Mouse (Mus musculus): Measurements from ENCODE around the gene Fgfr2. TPM values are rescaled to one million over a fixed set of nuclear protein-coding genes. Genes with fewer than 3 reads are reported as not detected.

The Fgfr2 gene
- polyA plus RNA-seq, 1 experiment from 2014 or later = 106 TPM

- H3K4me2 ChIP-seq (ENCODE audit: low read depth, low read length) = peak within 1 kb of the TSS; percentile 69
- peak within 1 kb of the TSS; percentile 83 for H3K4me3 ChIP-seq (ENCODE audit: low read depth, low read length)
- peak within 1 kb of the TSS; percentile 92 for H3K27ac ChIP-seq (replicated peaks; ENCODE audit: low read depth, low read length)
- no peaks in the 10 kb centered on the region for H3K9me3 ChIP-seq (ENCODE audit: control insufficient read depth, low read length)
- WGBS = 4% methylated on average over 47 of the region's 47 CpGs
- DNase-seq (ENCODE audit: low spot score) (peak; percentile 93), ATAC-seq (ENCODE audit: low read depth) (peak; percentile 95)
- H3K27me3 ChIP-seq (replicated peaks; ENCODE audit: control insufficient read depth, insufficient read depth, low read length) = no peaks in the 10 kb centered on the region
- peak within 1 kb of the TSS; percentile 92 for H3K9ac ChIP-seq (ENCODE audit: low read depth, low read length)
- H3K4me1 ChIP-seq (ENCODE audit: control insufficient read depth, insufficient read depth, low read length) = peaks cover 9% of the 10 kb centered on the region
- peaks cover 7% of the 10 kb centered on the region; the same call in 1 of the 2 replicates for H3K36me3 ChIP-seq (ENCODE audit: control insufficient read depth, insufficient read depth, low read length)
These were observed 1752.3 kb downstream of the Fgfr2 start, which contains the start of gene Pstk for GRCm38 (mm10) chr7:131370648-131371469. Gene Pstk (plus strand): TSS chr7:131371141.

- no peak overlapping the region for H3K4me2 ChIP-seq (ENCODE audit: low read depth, low read length)
- no peak overlapping the region for H3K27ac ChIP-seq (replicated peaks; ENCODE audit: low read depth, low read length)
- no peak overlapping the region for H3K4me3 ChIP-seq (ENCODE audit: low read depth, low read length)
- ATAC-seq (ENCODE audit: low read depth) = no peak
- H3K9me3 ChIP-seq (ENCODE audit: control insufficient read depth, low read length) = no peaks in the 10 kb centered on the region
- H3K36me3 ChIP-seq (ENCODE audit: control insufficient read depth, insufficient read depth, low read length) = peaks cover 3% of the 10 kb centered on the region; the same call in 1 of the 2 replicates
- no peak for DNase-seq (ENCODE audit: low spot score)
- peaks cover 12% of the 10 kb centered on the region for H3K4me1 ChIP-seq (ENCODE audit: control insufficient read depth, insufficient read depth, low read length)
- H3K27me3 ChIP-seq (replicated peaks; ENCODE audit: control insufficient read depth, insufficient read depth, low read length) = no peaks in the 10 kb centered on the region
- no peak overlapping the region for H3K9ac ChIP-seq (ENCODE audit: low read depth, low read length)
- 94% methylated on average over 8 of the region's 8 CpGs for WGBS
These were observed 1759.0 kb downstream of the Fgfr2 start for GRCm38 (mm10) chr7:131364131-131364530.

DNA sequence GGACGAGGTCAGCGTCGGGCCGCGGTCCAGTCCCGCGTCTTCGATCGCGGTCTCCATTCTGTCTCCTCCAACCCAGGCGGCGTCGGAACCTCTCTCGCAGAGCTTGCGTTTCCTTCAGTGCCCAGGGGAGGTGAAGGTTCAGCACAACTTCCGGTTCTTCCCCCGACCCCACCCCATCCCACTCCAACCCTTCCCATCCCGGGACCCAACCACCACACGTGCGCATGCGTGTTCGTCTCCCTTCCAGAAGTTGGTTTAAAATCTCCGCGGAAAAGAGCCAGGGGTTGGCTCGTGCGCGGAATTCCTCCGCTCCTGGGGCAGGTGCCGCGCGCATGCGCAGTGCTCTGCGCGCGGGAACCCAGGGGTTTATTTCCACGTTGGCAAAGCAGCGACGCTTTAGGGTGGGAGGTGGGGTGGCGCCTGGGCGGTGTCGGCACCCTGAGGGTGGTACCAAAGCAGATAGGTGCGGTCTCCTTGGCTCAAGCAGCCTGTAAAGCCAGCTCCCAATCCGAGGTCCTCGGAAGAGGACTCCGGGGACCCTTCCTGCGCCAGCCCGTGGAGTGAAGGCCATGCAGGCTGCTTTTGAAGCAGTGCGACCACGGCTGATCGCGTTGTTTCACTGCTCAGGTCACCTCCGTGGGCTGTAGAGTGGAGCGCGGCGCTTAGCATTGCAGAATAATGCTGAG lies 1760.4 kb downstream of the Fgfr2 start, which contains the start of gene 2310057M21Rik:
Gene 2310057M21Rik, minus strand, starts transcription at position 145 of the 686 bp plus-strand sequence.
- Histone ChIP-seq H3K9ac (ENCODE audit: low read depth, low read length) (peak within 1 kb of the TSS; percentile 92), H3K9me3 (ENCODE audit: control insufficient read depth, low read length) (no peaks in the 10 kb centered on the region), H3K27me3 (replicated peaks; ENCODE audit: control insufficient read depth, insufficient read depth, low read length) (no peaks in the 10 kb centered on the region), H3K27ac (replicated peaks; ENCODE audit: low read depth, low read length) (peak within 1 kb of the TSS; percentile 88), H3K4me2 (ENCODE audit: low read depth, low read length) (peak within 1 kb of the TSS; percentile 81), H3K36me3 (ENCODE audit: control insufficient read depth, insufficient read depth, low read length) (peaks cover 15% of the 10 kb centered on the region), H3K4me3 (ENCODE audit: low read depth, low read length) (peak within 1 kb of the TSS; percentile 87), H3K4me1 (ENCODE audit: control insufficient read depth, insufficient read depth, low read length) (peaks cover 12% of the 10 kb centered on the region)
- WGBS = under 1% methylated on average over 49 of the region's 55 CpGs
- peak; percentile 98 for ATAC-seq (ENCODE audit: low read depth)
- DNase-seq (ENCODE audit: low spot score) = peak; percentile 99

- Histone ChIP-seq H3K27me3 (replicated peaks; ENCODE audit: control insufficient read depth, insufficient read depth, low read length) (no peaks in the 10 kb centered on the region), H3K9me3 (ENCODE audit: control insufficient read depth, low read length) (no peaks in the 10 kb centered on the region), H3K4me2 (ENCODE audit: low read depth, low read length) (peak overlapping the region; percentile 81), H3K4me3 (ENCODE audit: low read depth, low read length) (peak overlapping the region; percentile 87), H3K9ac (ENCODE audit: low read depth, low read length) (peak overlapping the region; percentile 92), H3K4me1 (ENCODE audit: control insufficient read depth, insufficient read depth, low read length) (peaks cover 12% of the 10 kb centered on the region), H3K27ac (replicated peaks; ENCODE audit: low read depth, low read length) (peak overlapping the region; percentile 87), H3K36me3 (ENCODE audit: control insufficient read depth, insufficient read depth, low read length) (peaks cover 20% of the 10 kb centered on the region)
- under 1% methylated on average over 34 of the region's 35 CpGs for WGBS
- no peak for DNase-seq (ENCODE audit: low spot score)
- peak; percentile 77 for ATAC-seq (ENCODE audit: low read depth)
These were observed 1760.9 kb downstream of the Fgfr2 start for GRCm38 (mm10) chr7:131362269-131362614.

DNA sequence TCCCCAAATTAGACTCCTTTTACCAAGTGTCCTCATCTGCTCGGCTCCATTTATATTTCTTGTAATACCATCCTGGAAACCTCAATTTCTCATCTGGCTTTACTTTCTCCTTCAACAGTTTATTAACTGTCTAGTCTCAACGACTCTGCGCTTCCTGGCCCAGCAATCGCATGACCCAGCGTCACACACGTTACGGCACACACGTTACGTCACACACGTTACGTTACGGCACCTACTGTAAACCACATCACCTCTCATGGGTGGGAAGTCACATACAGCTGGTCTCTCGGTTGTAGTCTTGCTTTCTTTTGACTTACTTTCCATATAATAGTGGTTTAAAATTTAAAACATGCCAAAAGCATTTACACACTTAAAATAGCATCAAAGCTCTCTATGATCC lies 1767.0 kb downstream of the Fgfr2 start:
- H3K9me3 ChIP-seq (ENCODE audit: control insufficient read depth, low read length) = no peaks in the 10 kb centered on the region
- H3K27ac ChIP-seq (replicated peaks; ENCODE audit: low read depth, low read length) = no peak overlapping the region
- no peak overlapping the region for H3K4me3 ChIP-seq (ENCODE audit: low read depth, low read length)
- H3K4me2 ChIP-seq (ENCODE audit: low read depth, low read length) = no peak overlapping the region
- no peaks in the 10 kb centered on the region for H3K27me3 ChIP-seq (replicated peaks; ENCODE audit: control insufficient read depth, insufficient read depth, low read length)
- 0 out of 2 replicates have a peak, but pooled peaks cover 2% of the 10 kb centered on the region for H3K4me1 ChIP-seq (ENCODE audit: control insufficient read depth, insufficient read depth, low read length)
- no peak for DNase-seq (ENCODE audit: low spot score)
- no peak overlapping the region for H3K9ac ChIP-seq (ENCODE audit: low read depth, low read length)
- peaks cover 65% of the 10 kb centered on the region for H3K36me3 ChIP-seq (ENCODE audit: control insufficient read depth, insufficient read depth, low read length)
- no peak for ATAC-seq (ENCODE audit: low read depth)
- 96% methylated on average over 13 of the region's 13 CpGs for WGBS

DNA sequence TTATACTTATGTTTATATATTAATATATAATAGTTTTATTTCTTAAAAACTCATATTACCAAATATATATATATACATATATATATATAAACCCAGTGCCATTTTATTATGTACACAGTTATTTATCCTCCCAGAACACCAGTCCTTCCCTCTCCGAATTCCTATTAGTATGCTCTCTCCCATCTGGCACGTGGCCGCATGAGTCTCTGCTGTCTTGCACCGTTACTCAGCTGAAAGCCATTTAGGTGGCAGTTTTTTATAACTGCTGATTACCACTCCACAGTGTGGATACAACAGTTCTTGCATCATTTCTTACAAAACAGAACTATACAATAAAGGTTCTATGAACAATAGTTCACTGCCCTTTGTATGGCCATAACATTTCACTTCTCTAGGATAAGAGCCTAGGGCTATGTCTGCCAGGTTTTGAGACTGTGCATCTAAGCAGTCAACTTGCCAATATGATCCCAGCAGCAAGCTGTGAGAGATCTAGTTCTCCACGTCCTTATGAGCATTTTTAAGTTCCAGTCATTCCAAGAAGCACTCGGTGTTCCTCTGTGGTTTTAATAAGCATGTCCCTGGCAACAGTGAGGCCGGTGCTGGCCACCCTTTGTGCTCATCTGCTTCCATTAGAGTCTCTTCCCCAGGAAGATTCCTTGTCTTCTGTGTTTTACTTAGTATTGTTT lies 1777.2 kb downstream of the Fgfr2 start:
- no peak overlapping the region for H3K9ac ChIP-seq (ENCODE audit: low read depth, low read length)
- H3K4me2 ChIP-seq (ENCODE audit: low read depth, low read length) = no peak overlapping the region
- H3K4me3 ChIP-seq (ENCODE audit: low read depth, low read length) = no peak overlapping the region
- WGBS = 77% methylated on average over 7 of the region's 7 CpGs
- no peaks in the 10 kb centered on the region for H3K27me3 ChIP-seq (replicated peaks; ENCODE audit: control insufficient read depth, insufficient read depth, low read length)
- DNase-seq (ENCODE audit: low spot score) (no peak), ATAC-seq (ENCODE audit: low read depth) (no peak)
- H3K9me3 ChIP-seq (ENCODE audit: control insufficient read depth, low read length) = no peaks in the 10 kb centered on the region
- H3K4me1 ChIP-seq (ENCODE audit: control insufficient read depth, insufficient read depth, low read length) = no peaks in the 10 kb centered on the region
- peaks cover 75% of the 10 kb centered on the region for H3K36me3 ChIP-seq (ENCODE audit: control insufficient read depth, insufficient read depth, low read length)
- no peak overlapping the region for H3K27ac ChIP-seq (replicated peaks; ENCODE audit: low read depth, low read length)

GRCm38 (mm10) chr7:131337502-131338068 lies 1785.6 kb downstream of the Fgfr2 start:
- no peak for ATAC-seq (ENCODE audit: low read depth)
- no peaks in the 10 kb centered on the region for H3K9me3 ChIP-seq (ENCODE audit: control insufficient read depth, low read length)
- H3K4me2 ChIP-seq (ENCODE audit: low read depth, low read length) = no peak overlapping the region
- H3K36me3 ChIP-seq (ENCODE audit: control insufficient read depth, insufficient read depth, low read length) = peaks cover 22% of the 10 kb centered on the region
- 59% methylated on average over 8 of the region's 8 CpGs for WGBS
- H3K27ac ChIP-seq (replicated peaks; ENCODE audit: low read depth, low read length) = no peak overlapping the region
- H3K4me1 ChIP-seq (ENCODE audit: control insufficient read depth, insufficient read depth, low read length) = no peaks in the 10 kb centered on the region
- H3K9ac ChIP-seq (ENCODE audit: low read depth, low read length) = no peak overlapping the region
- no peak for DNase-seq (ENCODE audit: low spot score)
- H3K27me3 ChIP-seq (replicated peaks; ENCODE audit: control insufficient read depth, insufficient read depth, low read length) = no peaks in the 10 kb centered on the region
- no peak overlapping the region for H3K4me3 ChIP-seq (ENCODE audit: low read depth, low read length)

DNA sequence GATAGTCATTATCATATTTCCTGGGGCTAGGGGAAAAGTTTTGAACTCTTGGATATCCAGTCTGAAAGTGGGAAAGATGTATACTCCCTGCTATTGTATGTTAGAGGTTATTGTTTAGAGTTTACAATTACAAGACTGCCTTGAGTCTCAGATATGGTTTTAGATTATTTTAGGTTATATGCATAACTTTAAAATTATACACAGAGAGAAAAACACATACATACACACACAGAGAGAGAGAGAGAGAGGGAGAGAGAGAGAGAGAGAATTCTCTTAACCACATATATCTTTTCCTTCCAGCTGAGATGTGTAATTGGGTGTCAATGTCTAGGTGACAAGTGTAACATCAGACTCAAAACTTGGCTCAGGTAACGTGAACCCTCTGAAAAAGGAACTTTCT lies 1789.6 kb downstream of the Fgfr2 start, which contains the start of gene Fam24a:
Gene Fam24a, plus strand, starts transcription at position 301 of the 400 bp plus-strand sequence.
- ATAC-seq (ENCODE audit: low read depth) = no peak
- no peak within 1 kb of the TSS for H3K4me3 ChIP-seq (ENCODE audit: low read depth, low read length)
- H3K4me1 ChIP-seq (ENCODE audit: control insufficient read depth, insufficient read depth, low read length) = no peaks in the 10 kb centered on the region
- H3K4me2 ChIP-seq (ENCODE audit: low read depth, low read length) = no peak within 1 kb of the TSS
- no peak for DNase-seq (ENCODE audit: low spot score)
- no peaks in the 10 kb centered on the region for H3K27me3 ChIP-seq (replicated peaks; ENCODE audit: control insufficient read depth, insufficient read depth, low read length)
- H3K9me3 ChIP-seq (ENCODE audit: control insufficient read depth, low read length) = no peaks in the 10 kb centered on the region
- H3K36me3 ChIP-seq (ENCODE audit: control insufficient read depth, insufficient read depth, low read length) = no peaks in the 10 kb centered on the region
- H3K27ac ChIP-seq (replicated peaks; ENCODE audit: low read depth, low read length) = no peak within 1 kb of the TSS
- WGBS = 32% methylated on average over 1 of the region's 1 CpGs
- no peak within 1 kb of the TSS for H3K9ac ChIP-seq (ENCODE audit: low read depth, low read length)
